Mouse (Mus musculus): ENCODE results near the gene Notch2. TPM values are rescaled to one million over a fixed set of nuclear protein-coding genes. Genes with fewer than 3 reads are reported as not detected.

Notch2 gene
- polyA plus RNA-seq, 1 experiment from 2014 or later = 6.2 TPM

DNA sequence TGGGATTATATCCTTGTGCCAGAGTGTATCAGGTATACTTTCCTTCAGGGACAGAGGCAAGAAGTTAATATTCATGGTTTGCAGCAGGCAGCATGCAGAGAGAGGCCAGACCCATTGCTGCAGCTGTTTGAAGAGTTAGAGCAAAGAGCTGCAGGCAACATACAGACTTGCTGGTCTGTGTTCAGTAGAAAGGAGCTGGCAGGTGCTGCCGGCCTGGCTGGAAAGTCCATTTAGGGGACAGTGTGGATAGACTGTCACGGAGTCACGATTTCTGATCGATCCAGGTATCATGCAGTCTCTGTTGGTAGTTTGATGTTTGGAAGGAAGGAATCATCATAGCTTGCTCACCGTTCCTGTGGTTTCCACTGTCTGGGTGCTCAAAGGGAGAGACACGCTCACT, 92.2 kb downstream of the Notch2 start:
- peaks cover 61% of the 10 kb centered on the region for H3K36me3 ChIP-seq (replicated peaks; ENCODE audit: insufficient read depth, low read length)
- H3K27ac ChIP-seq (ENCODE audit: low read depth) = no peak overlapping the region
- H3K4me3 ChIP-seq (ENCODE audit: low read depth, low read length) = no peak overlapping the region
- WGBS (ENCODE audit: insufficient replicate concordance) = 78% methylated on average over 6 of the region's 6 CpGs
- H3K27me3 ChIP-seq (ENCODE audit: insufficient read depth, low read length) = no peaks in the 10 kb centered on the region
- peaks cover 3% of the 10 kb centered on the region for H3K4me1 ChIP-seq (ENCODE audit: insufficient read depth)
- TF ChIP-seq CTCF (IDR thresholded peaks at IDR 0.05; ENCODE audit: low read depth) = no peak
- TF ChIP-seq EP300 (IDR thresholded peaks at IDR 0.05; ENCODE audit: low read depth) = no peak
- no peak for DNase-seq
- no peaks in the 10 kb centered on the region for H3K9me3 ChIP-seq (ENCODE audit: low read length)
- no peak overlapping the region for H3K9ac ChIP-seq (replicated peaks)
- no peak for ATAC-seq
- H3K4me2 ChIP-seq (ENCODE audit: low read depth, low read length) = no peak overlapping the region

DNA sequence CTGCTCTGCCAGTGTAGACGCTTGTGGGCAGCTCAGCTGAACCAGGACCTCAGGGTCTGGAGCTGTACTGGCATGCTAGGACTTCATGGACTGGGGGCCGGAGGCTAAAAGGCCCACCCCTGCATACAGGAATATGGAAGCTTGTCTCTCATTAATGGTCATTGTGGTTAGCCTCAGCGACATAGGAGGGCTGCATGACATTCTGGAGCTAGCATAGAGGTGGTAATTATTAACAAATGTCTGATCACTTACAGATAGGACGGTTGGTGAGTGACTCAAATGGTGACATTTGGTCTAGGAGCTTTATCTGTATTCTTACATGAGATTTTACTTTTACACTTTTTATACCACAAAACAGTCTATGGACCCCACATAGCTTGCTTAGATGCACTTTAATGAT, 92.8 kb downstream of the Notch2 start:
- Histone ChIP-seq H3K27ac (ENCODE audit: low read depth) (no peak overlapping the region), H3K4me3 (ENCODE audit: low read depth, low read length) (no peak overlapping the region), H3K9ac (replicated peaks) (no peak overlapping the region), H3K9me3 (ENCODE audit: low read length) (no peaks in the 10 kb centered on the region), H3K27me3 (ENCODE audit: insufficient read depth, low read length) (no peaks in the 10 kb centered on the region), H3K4me2 (ENCODE audit: low read depth, low read length) (no peak overlapping the region), H3K4me1 (ENCODE audit: insufficient read depth) (peaks cover 3% of the 10 kb centered on the region), H3K36me3 (replicated peaks; ENCODE audit: insufficient read depth, low read length) (peaks cover 60% of the 10 kb centered on the region)
- no peak for TF ChIP-seq EP300 (IDR thresholded peaks at IDR 0.05; ENCODE audit: low read depth)
- TF ChIP-seq CTCF (IDR thresholded peaks at IDR 0.05; ENCODE audit: low read depth) = no peak
- ATAC-seq = no peak; the same call in 1 of the 2 replicates
- no peak for DNase-seq
- WGBS (ENCODE audit: insufficient replicate concordance) = 68% methylated on average over 4 of the region's 4 CpGs

DNA sequence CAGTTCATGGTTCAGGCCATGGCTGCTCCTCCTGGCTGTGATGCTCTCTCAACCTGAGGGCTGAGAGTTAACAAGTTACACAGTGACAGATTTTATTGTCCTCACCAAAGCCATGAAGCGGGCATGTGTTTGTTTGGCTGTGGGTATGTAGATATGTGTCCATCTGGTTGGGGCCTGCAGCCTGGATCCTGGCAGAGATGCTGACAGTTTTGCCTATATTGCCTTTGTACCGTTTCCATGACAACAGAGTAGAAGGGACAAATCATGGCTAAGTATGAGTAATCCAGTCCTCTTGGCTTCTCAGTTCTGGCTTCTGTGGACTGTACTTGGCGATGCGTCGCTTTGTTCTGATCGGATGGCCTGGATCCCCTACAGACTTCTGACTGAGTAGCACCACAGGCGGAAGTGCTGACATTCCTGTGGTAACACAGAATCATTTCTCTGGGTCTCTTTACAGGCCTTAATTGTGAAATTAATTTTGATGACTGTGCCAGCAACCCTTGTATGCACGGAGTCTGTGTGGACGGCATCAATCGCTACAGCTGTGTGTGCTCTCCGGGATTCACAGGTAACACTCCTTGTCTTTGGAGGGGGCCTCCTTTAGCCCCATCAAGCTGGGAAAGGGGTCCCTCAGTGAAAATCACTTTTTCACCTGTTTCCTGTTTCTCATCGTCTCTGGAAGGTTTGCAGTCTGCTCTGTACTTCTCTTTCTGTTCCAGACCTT, 93.4 kb downstream of the Notch2 start:
- H3K9me3 ChIP-seq (ENCODE audit: low read length) = no peaks in the 10 kb centered on the region
- no peak overlapping the region for H3K4me3 ChIP-seq (ENCODE audit: low read depth, low read length)
- H3K27me3 ChIP-seq (ENCODE audit: insufficient read depth, low read length) = no peaks in the 10 kb centered on the region
- no peak for DNase-seq
- TF ChIP-seq CTCF (IDR thresholded peaks at IDR 0.05; ENCODE audit: low read depth) = no peak
- no peak for TF ChIP-seq EP300 (IDR thresholded peaks at IDR 0.05; ENCODE audit: low read depth)
- H3K9ac ChIP-seq (replicated peaks) = no peak overlapping the region
- 86% methylated on average over 12 of the region's 12 CpGs for WGBS (ENCODE audit: insufficient replicate concordance)
- H3K4me1 ChIP-seq (ENCODE audit: insufficient read depth) = peaks cover 3% of the 10 kb centered on the region
- no peak for ATAC-seq
- no peak overlapping the region for H3K27ac ChIP-seq (ENCODE audit: low read depth)
- no peak overlapping the region for H3K4me2 ChIP-seq (ENCODE audit: low read depth, low read length)
- peaks cover 60% of the 10 kb centered on the region for H3K36me3 ChIP-seq (replicated peaks; ENCODE audit: insufficient read depth, low read length)

DNA sequence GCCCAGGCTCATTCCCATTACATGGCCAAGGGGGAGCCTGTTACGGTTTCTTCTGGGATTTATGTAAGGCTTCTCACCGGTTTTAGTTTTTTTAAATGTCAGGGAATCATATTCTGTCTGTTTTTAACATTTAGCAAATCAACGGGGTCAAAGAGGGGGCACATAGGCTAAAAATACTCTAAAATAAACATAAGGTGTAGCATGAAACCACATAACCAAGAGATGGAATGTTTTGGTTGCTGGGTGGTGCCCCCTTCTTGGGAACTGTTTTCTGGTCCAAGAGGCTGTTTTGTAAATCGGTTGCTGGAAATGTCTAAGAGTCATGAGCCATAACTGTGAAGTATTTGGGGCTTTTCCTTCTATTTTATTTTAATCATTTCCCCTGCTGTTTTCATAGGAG, 95.1 kb downstream of the Notch2 start:
- Histone ChIP-seq H3K9me3 (ENCODE audit: low read length) (no peaks in the 10 kb centered on the region), H3K36me3 (replicated peaks; ENCODE audit: insufficient read depth, low read length) (peaks cover 57% of the 10 kb centered on the region), H3K4me1 (ENCODE audit: insufficient read depth) (peaks cover 3% of the 10 kb centered on the region), H3K27me3 (ENCODE audit: insufficient read depth, low read length) (no peaks in the 10 kb centered on the region), H3K9ac (replicated peaks) (no peak overlapping the region), H3K4me2 (ENCODE audit: low read depth, low read length) (no peak overlapping the region), H3K27ac (ENCODE audit: low read depth) (peak overlapping the region; percentile 19), H3K4me3 (ENCODE audit: low read depth, low read length) (no peak overlapping the region)
- ATAC-seq (no peak), DNase-seq (no peak)
- 82% methylated on average over 4 of the region's 4 CpGs for WGBS (ENCODE audit: insufficient replicate concordance)
- TF ChIP-seq CTCF (IDR thresholded peaks at IDR 0.05; ENCODE audit: low read depth) (no peak), EP300 (IDR thresholded peaks at IDR 0.05; ENCODE audit: low read depth) (no peak)

DNA sequence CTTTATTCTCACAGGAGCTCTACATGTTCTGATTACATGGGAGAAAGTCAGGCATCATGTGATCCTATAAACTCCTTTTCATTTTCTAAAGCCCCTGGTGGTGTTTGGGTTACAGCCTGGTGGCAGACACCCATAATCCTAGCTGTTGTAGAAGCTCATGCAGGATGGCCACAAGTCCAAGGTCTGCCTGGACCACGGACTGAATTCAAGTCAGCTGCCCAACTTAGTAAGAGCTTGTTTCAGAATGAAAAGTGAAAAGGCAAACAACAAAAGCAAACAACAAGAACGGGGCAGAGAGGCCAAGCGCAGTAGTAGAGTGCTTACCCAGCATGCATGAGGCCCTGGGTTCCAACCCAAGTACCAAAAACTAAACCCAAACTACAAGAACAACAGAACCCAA, 95.5 kb downstream of the Notch2 start:
- no peak overlapping the region for H3K9ac ChIP-seq (replicated peaks)
- TF ChIP-seq EP300 (IDR thresholded peaks at IDR 0.05; ENCODE audit: low read depth) (no peak), CTCF (IDR thresholded peaks at IDR 0.05; ENCODE audit: low read depth) (no peak)
- H3K4me1 ChIP-seq (ENCODE audit: insufficient read depth) = peaks cover 3% of the 10 kb centered on the region
- DNase-seq = no peak
- peaks cover 56% of the 10 kb centered on the region for H3K36me3 ChIP-seq (replicated peaks; ENCODE audit: insufficient read depth, low read length)
- no peak overlapping the region for H3K4me3 ChIP-seq (ENCODE audit: low read depth, low read length)
- peak; percentile 30; the same call in 1 of the 2 replicates for ATAC-seq
- H3K27ac ChIP-seq (ENCODE audit: low read depth) = peak overlapping the region; percentile 19
- no peaks in the 10 kb centered on the region for H3K9me3 ChIP-seq (ENCODE audit: low read length)
- no peaks in the 10 kb centered on the region for H3K27me3 ChIP-seq (ENCODE audit: insufficient read depth, low read length)
- no peak overlapping the region for H3K4me2 ChIP-seq (ENCODE audit: low read depth, low read length)
- 64% methylated on average over 3 of the region's 3 CpGs for WGBS (ENCODE audit: insufficient replicate concordance)

DNA sequence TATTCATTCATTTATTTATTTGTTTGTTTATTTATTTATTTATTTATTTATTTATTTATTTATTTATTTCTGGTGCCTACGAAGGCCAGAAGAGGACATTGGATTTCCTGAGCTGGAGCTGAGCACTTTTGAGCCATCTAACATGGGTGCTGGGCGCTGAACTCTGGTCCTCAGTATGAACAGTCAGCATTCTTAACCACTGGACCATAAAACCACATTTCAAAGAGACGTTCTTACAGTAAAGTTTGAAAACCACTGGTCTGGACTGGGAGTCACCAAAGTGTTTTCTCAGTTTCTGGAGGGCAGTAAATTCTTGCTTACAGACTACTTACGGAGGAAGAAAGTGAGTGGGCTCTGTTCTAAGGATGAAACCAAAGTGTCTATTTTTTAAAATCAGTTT, 97.3 kb downstream of the Notch2 start:
- Histone ChIP-seq H3K36me3 (replicated peaks; ENCODE audit: insufficient read depth, low read length) (peaks cover 58% of the 10 kb centered on the region), H3K9ac (replicated peaks) (no peak overlapping the region), H3K4me3 (ENCODE audit: low read depth, low read length) (no peak overlapping the region), H3K4me2 (ENCODE audit: low read depth, low read length) (no peak overlapping the region), H3K27me3 (ENCODE audit: insufficient read depth, low read length) (no peaks in the 10 kb centered on the region), H3K27ac (ENCODE audit: low read depth) (no peak overlapping the region), H3K4me1 (ENCODE audit: insufficient read depth) (peaks cover 3% of the 10 kb centered on the region), H3K9me3 (ENCODE audit: low read length) (no peaks in the 10 kb centered on the region)
- 83% methylated on average over 4 of the region's 4 CpGs for whole genome bisulfite sequencing (ENCODE audit: insufficient replicate concordance)
- DNase-seq (no peak), ATAC-seq (no peak)
- no peak for TF ChIP-seq CTCF (IDR thresholded peaks at IDR 0.05; ENCODE audit: low read depth)
- no peak for TF ChIP-seq EP300 (IDR thresholded peaks at IDR 0.05; ENCODE audit: low read depth)
